Mouse (Mus musculus): ENCODE measurements around the gene Sox6. TPM values are rescaled to one million over a fixed set of nuclear protein-coding genes. Genes with fewer than 3 reads are reported as not detected.

The Sox6 gene
- polyA plus RNA-seq, 1 experiment, result not detected

GRCm38 (mm10) chr7:115747541-115747940 lies 291.1 kb downstream of the Sox6 start:
- TF ChIP-seq POLR2A (IDR thresholded peaks at IDR 0.05; ENCODE audit: borderline replicate concordance, low read depth, low read length) (no peak), CTCF (IDR thresholded peaks at IDR 0.05; ENCODE audit: low read depth, low read length) (no peak)
- Histone ChIP-seq H3K4me1 (ENCODE audit: control insufficient read depth, insufficient read depth, low read length) (no peaks in the 10 kb centered on the region), H3K4me3 (ENCODE audit: insufficient read depth, low read length) (no peak overlapping the region), H3K27ac (ENCODE audit: insufficient read depth, low read depth, low read length) (no peak overlapping the region)

GRCm38 (mm10) chr7:115745672-115746253 lies 292.8 kb downstream of the Sox6 start:
- Histone ChIP-seq H3K27ac (ENCODE audit: insufficient read depth, low read depth, low read length) (no peak overlapping the region), H3K4me1 (ENCODE audit: control insufficient read depth, insufficient read depth, low read length) (no peaks in the 10 kb centered on the region), H3K4me3 (ENCODE audit: insufficient read depth, low read length) (no peak overlapping the region)
- TF ChIP-seq POLR2A (IDR thresholded peaks at IDR 0.05; ENCODE audit: borderline replicate concordance, low read depth, low read length) (no peak), CTCF (IDR thresholded peaks at IDR 0.05; ENCODE audit: low read depth, low read length) (no peak)

GRCm38 (mm10) chr7:115734137-115734536 lies 304.5 kb downstream of the Sox6 start:
- H3K4me1 ChIP-seq (ENCODE audit: control insufficient read depth, insufficient read depth, low read length), result no peaks in the 10 kb centered on the region
- H3K27ac ChIP-seq (ENCODE audit: insufficient read depth, low read depth, low read length), result no peak overlapping the region
- no peak for TF ChIP-seq POLR2A (IDR thresholded peaks at IDR 0.05; ENCODE audit: borderline replicate concordance, low read depth, low read length)
- TF ChIP-seq CTCF (IDR thresholded peaks at IDR 0.05; ENCODE audit: low read depth, low read length), result no peak
- H3K4me3 ChIP-seq (ENCODE audit: insufficient read depth, low read length), result no peak overlapping the region

GRCm38 (mm10) chr7:115732824-115733223 lies 305.8 kb downstream of the Sox6 start:
- no peak for TF ChIP-seq CTCF (IDR thresholded peaks at IDR 0.05; ENCODE audit: low read depth, low read length)
- no peak for TF ChIP-seq POLR2A (IDR thresholded peaks at IDR 0.05; ENCODE audit: borderline replicate concordance, low read depth, low read length)
- no peaks in the 10 kb centered on the region for H3K4me1 ChIP-seq (ENCODE audit: control insufficient read depth, insufficient read depth, low read length)
- H3K4me3 ChIP-seq (ENCODE audit: insufficient read depth, low read length), result no peak overlapping the region
- no peak overlapping the region for H3K27ac ChIP-seq (ENCODE audit: insufficient read depth, low read depth, low read length)

GRCm38 (mm10) chr7:115726776-115727175 lies 311.8 kb downstream of the Sox6 start:
- Histone ChIP-seq H3K4me1 (ENCODE audit: control insufficient read depth, insufficient read depth, low read length) (no peaks in the 10 kb centered on the region), H3K4me3 (ENCODE audit: insufficient read depth, low read length) (no peak overlapping the region)
- TF ChIP-seq CTCF (IDR thresholded peaks at IDR 0.05; ENCODE audit: low read depth, low read length), result no peak
- no peak for TF ChIP-seq POLR2A (IDR thresholded peaks at IDR 0.05; ENCODE audit: borderline replicate concordance, low read depth, low read length)

GRCm38 (mm10) chr7:115724404-115724803 lies 314.2 kb downstream of the Sox6 start:
- no peak overlapping the region for H3K4me3 ChIP-seq (ENCODE audit: insufficient read depth, low read length)
- H3K27ac ChIP-seq (ENCODE audit: insufficient read depth, low read depth, low read length), result no peak overlapping the region
- no peak for TF ChIP-seq POLR2A (IDR thresholded peaks at IDR 0.05; ENCODE audit: borderline replicate concordance, low read depth, low read length)
- no peak for TF ChIP-seq CTCF (IDR thresholded peaks at IDR 0.05; ENCODE audit: low read depth, low read length)
- H3K4me1 ChIP-seq (ENCODE audit: control insufficient read depth, insufficient read depth, low read length), result no peaks in the 10 kb centered on the region

More at GRCm38 (mm10) chr7:115726776-115727175, 311.8 kb downstream of the Sox6 start:
- no peak overlapping the region for H3K27ac ChIP-seq (ENCODE audit: insufficient read depth, low read depth, low read length)

GRCm38 (mm10) chr7:115721624-115722540 lies 316.7 kb downstream of the Sox6 start:
- no peaks in the 10 kb centered on the region for H3K4me1 ChIP-seq (ENCODE audit: control insufficient read depth, insufficient read depth, low read length)
- no peak overlapping the region for H3K27ac ChIP-seq (ENCODE audit: insufficient read depth, low read depth, low read length)
- no peak overlapping the region for H3K4me3 ChIP-seq (ENCODE audit: insufficient read depth, low read length)
- TF ChIP-seq POLR2A (IDR thresholded peaks at IDR 0.05; ENCODE audit: borderline replicate concordance, low read depth, low read length) (no peak), CTCF (IDR thresholded peaks at IDR 0.05; ENCODE audit: low read depth, low read length) (no peak)

- H3K4me3 ChIP-seq (ENCODE audit: insufficient read depth, low read length), result no peak overlapping the region
- TF ChIP-seq CTCF (IDR thresholded peaks at IDR 0.05; ENCODE audit: low read depth, low read length) (no peak), POLR2A (IDR thresholded peaks at IDR 0.05; ENCODE audit: borderline replicate concordance, low read depth, low read length) (no peak)
- no peaks in the 10 kb centered on the region for H3K4me1 ChIP-seq (ENCODE audit: control insufficient read depth, insufficient read depth, low read length)
- no peak overlapping the region for H3K27ac ChIP-seq (ENCODE audit: insufficient read depth, low read depth, low read length)
These were observed 318.8 kb downstream of the Sox6 start for GRCm38 (mm10) chr7:115719791-115720190.

- no peaks in the 10 kb centered on the region for H3K4me1 ChIP-seq (ENCODE audit: control insufficient read depth, insufficient read depth, low read length)
- TF ChIP-seq POLR2A (IDR thresholded peaks at IDR 0.05; ENCODE audit: borderline replicate concordance, low read depth, low read length), result no peak
- no peak for TF ChIP-seq CTCF (IDR thresholded peaks at IDR 0.05; ENCODE audit: low read depth, low read length)
- H3K4me3 ChIP-seq (ENCODE audit: insufficient read depth, low read length), result no peak overlapping the region
- H3K27ac ChIP-seq (ENCODE audit: insufficient read depth, low read depth, low read length), result no peak overlapping the region
These were observed 332.5 kb downstream of the Sox6 start for GRCm38 (mm10) chr7:115706141-115706540.

GRCm38 (mm10) chr7:115698105-115698504 lies 340.5 kb downstream of the Sox6 start:
- no peak overlapping the region for H3K27ac ChIP-seq (ENCODE audit: insufficient read depth, low read depth, low read length)
- TF ChIP-seq POLR2A (IDR thresholded peaks at IDR 0.05; ENCODE audit: borderline replicate concordance, low read depth, low read length) (no peak), CTCF (IDR thresholded peaks at IDR 0.05; ENCODE audit: low read depth, low read length) (no peak)
- H3K4me3 ChIP-seq (ENCODE audit: insufficient read depth, low read length), result no peak overlapping the region
- no peaks in the 10 kb centered on the region for H3K4me1 ChIP-seq (ENCODE audit: control insufficient read depth, insufficient read depth, low read length)
